Mouse (Mus musculus) kidney, adult 2 months (tissue): Measurements from ENCODE around the gene Cfap74.

Experiments used
- CTCF ChIP-seq: fragments of 200-500 bp; conservative IDR thresholded peaks from 2 replicates; pipeline ENCODE4 v1.5.1; 2011; ENCODE audit warnings: low read depth, mild to moderate bottlenecking, control low read depth, low read length, moderate library complexity, mixed read lengths; ENCODE audit not compliant: insufficient read depth, insufficient read length
- POLR2A ChIP-seq: fragments of 200-500 bp; IDR thresholded peaks from one replicate; pipeline ENCODE4 v1.6.1; 2011; ENCODE audit warnings: low read depth, low read length, control low read depth

DNA sequence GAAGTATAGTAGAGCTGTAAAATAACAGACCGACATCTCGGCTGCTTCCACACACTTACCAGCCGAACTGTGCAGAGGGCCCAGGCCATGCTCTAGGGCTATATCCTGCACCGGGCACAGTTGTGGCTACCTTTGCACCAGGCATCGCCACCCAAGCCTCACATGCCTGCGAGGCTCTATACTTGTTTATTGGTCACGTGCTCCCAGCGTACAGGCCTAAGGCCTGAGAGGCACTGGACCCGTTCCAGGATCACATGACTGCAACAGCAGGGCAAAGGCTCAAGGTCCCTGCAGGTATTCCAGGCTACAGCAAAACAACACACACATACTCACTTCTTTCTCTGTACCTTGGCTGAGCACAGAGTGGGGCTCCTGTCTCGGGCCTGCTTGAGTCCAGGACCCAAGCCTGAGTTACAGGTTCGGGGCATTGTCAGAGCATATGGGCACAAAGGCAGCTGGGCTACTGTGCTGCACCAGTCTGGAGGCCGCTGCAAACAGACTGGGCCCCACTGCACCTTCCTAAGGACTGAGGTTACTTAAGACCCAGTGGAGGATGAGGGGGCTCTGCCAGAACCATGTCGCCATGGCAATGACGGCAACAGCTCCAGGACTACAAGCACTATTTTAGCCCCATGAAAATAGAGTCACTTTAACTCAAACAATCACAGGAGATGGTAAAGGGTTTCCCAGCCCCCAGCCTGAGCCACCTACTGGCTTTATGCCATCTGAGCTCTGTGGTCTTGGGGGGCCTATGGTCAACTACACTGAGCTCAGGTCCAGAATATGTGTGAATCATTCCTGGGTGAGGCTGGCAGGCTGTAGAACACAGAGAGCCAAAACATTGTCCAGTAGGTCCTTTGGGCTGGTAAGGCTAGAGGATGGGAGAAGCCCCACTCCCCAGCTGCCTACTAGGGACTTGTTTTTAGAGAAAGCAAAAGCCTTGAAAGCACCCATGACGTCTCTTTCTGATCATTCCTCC, 38.0 kb upstream of the Cfap74 start:
- no peak for TF ChIP-seq CTCF
- TF ChIP-seq POLR2A: no peak
